Mouse (Mus musculus): Measurements from ENCODE around the gene Hspb8. TPM values are rescaled to one million over a fixed set of nuclear protein-coding genes. Genes with fewer than 3 reads are reported as not detected.

Gene Hspb8
- polyA plus RNA-seq, 1 experiment from 2014 or later = 8.9 TPM

DNA sequence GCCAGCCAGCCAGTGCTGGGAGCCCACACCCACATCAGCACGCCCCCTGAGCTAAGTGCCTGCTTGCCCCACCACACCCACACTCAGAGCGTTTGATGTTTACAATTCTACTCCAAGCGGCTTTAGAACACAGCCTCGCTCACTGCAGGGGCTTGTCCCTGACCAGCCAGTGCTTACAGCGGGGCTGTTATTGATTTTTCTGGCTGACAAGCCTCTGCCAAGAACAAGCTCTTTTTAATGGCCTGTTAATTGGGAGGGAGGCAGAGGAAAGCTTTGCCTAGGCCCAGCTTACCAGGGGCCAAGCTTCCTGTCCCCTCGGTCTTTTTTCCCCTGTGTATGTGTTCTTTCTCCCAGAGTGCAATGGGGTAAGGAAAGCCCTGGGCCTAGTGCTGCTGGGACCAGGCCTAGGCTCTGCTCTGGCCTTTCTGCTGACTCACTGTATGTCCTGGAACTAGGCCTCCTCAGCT lies 1.9 kb downstream of the Hspb8 start:
- peak overlapping the region; percentile 47; the same call in 1 of the 2 replicates for H3K9ac ChIP-seq (ENCODE audit: low read depth, low read length)
- 0 out of 2 replicates have a peak overlapping the region, but pooled peaks have one; percentile 6 for H3K4me2 ChIP-seq (ENCODE audit: low read length)

DNA sequence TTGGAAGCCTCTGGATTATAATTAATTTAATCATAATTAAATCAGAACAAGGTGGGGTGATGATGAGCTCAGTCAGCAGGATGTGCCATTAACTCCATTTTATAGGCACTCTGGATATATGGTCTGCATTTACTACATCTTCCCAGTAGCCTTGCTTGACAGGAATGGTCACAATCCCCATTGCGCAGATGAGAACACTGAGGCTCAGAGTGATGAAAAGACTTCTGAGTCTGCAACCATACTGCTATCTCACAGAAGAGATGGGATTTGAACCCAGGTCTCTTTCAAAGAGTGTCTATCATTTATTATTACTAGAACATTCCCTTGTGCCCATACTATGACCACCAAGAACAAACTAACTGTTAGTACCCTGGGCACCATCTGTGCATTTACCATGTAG lies 2.5 kb downstream of the Hspb8 start:
- H3K27me3 ChIP-seq (replicated peaks; ENCODE audit: control insufficient read depth, insufficient read depth, low read length) = no peaks in the 10 kb centered on the region
- 96% methylated on average over 1 of the region's 1 CpGs for WGBS

More for the DNA sequence above, 1.9 kb downstream of the Hspb8 start:
- whole genome bisulfite sequencing = 8% methylated on average over 6 of the region's 6 CpGs
- Histone ChIP-seq H3K4me3 (ENCODE audit: low read length) (no peak overlapping the region), H3K27ac (ENCODE audit: low read depth, low read length) (peak overlapping the region; percentile 63), H3K36me3 (ENCODE audit: control insufficient read depth, insufficient read depth, low read length) (no peaks in the 10 kb centered on the region), H3K9me3 (ENCODE audit: control insufficient read depth, low read length) (no peaks in the 10 kb centered on the region), H3K4me1 (ENCODE audit: control insufficient read depth, insufficient read depth, low read depth, low read length) (peaks cover 17% of the 10 kb centered on the region), H3K27me3 (replicated peaks; ENCODE audit: control insufficient read depth, insufficient read depth, low read length) (no peaks in the 10 kb centered on the region)
- ATAC-seq = peak; percentile 69

DNA sequence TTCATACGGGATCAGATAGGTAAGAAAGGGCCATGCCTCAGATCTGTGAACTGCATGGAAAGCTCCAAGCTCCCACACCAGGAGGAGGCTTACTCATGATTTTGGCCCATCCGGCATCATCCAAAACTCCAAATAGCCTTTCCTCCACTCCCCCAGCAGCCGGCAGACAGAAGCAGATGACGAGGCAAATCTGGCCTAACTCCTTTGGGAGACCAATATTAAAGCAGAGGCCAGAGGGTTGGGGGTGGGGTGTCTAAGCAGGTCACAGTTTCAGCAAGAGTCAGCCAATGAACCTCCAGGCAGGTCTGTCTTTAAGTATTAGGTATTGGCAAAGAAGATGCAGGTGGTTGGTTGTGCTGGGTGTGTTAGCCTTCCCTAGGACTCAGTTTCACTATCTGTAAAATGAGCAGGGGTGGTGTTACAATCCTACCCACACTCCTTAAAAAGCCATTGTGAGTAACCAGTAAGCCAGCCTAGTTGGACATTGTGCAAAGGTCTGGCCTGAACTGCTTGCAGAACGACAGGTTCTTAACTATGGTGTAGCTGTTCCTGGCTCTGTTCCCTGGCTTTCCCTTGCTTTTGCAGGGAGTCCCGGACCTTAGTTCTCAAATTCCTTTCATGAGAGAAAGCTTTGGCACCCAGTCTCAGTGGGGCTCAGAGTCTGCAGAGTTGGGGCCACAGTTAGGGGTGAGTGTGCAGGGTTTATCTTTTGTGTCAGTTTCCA lies 3.2 kb downstream of the Hspb8 start:
- Histone ChIP-seq H3K4me2 (ENCODE audit: low read length) (no peak overlapping the region), H3K9me3 (ENCODE audit: control insufficient read depth, low read length) (no peaks in the 10 kb centered on the region), H3K27ac (ENCODE audit: low read depth, low read length) (no peak overlapping the region), H3K27me3 (replicated peaks; ENCODE audit: control insufficient read depth, insufficient read depth, low read length) (no peaks in the 10 kb centered on the region), H3K36me3 (ENCODE audit: control insufficient read depth, insufficient read depth, low read length) (no peaks in the 10 kb centered on the region), H3K4me1 (ENCODE audit: control insufficient read depth, insufficient read depth, low read depth, low read length) (peaks cover 17% of the 10 kb centered on the region), H3K4me3 (ENCODE audit: low read length) (no peak overlapping the region), H3K9ac (ENCODE audit: low read depth, low read length) (no peak overlapping the region; the same call in 1 of the 2 replicates)
- 62% methylated on average over 6 of the region's 6 CpGs for WGBS
- ATAC-seq = no peak

More for the DNA sequence above, 2.5 kb downstream of the Hspb8 start:
- peaks cover 17% of the 10 kb centered on the region for H3K4me1 ChIP-seq (ENCODE audit: control insufficient read depth, insufficient read depth, low read depth, low read length)
- H3K4me3 ChIP-seq (ENCODE audit: low read length) = no peak overlapping the region
- 0 out of 2 replicates have a peak overlapping the region, but pooled peaks have one; percentile 6 for H3K4me2 ChIP-seq (ENCODE audit: low read length)
- no peaks in the 10 kb centered on the region for H3K36me3 ChIP-seq (ENCODE audit: control insufficient read depth, insufficient read depth, low read length)
- H3K9ac ChIP-seq (ENCODE audit: low read depth, low read length) = no peak overlapping the region
- H3K27ac ChIP-seq (ENCODE audit: low read depth, low read length) = no peak overlapping the region
- H3K9me3 ChIP-seq (ENCODE audit: control insufficient read depth, low read length) = no peaks in the 10 kb centered on the region
- ATAC-seq = no peak

DNA sequence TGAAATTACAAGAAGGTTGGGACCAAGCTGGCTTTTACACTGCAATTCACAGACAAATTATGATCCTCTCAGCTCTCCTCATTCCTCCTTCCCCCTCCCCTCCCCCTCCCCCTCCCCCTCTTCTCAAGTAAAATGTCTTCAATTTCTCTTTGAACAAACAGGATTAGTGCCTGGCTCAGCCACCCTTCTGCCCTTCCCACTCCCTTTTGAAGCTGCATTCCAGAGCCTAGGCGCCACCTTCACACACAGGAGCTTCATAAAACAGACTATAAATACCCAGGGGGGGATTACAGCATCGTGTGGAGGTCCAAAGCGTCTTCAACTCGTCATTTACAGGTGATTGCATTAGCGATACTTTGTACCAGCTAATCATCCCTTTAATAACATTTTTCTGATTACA lies 6.5 kb downstream of the Hspb8 start:
- Histone ChIP-seq H3K27ac (ENCODE audit: low read depth, low read length) (no peak overlapping the region), H3K4me3 (ENCODE audit: low read length) (no peak overlapping the region), H3K9me3 (ENCODE audit: control insufficient read depth, low read length) (no peaks in the 10 kb centered on the region), H3K9ac (ENCODE audit: low read depth, low read length) (no peak overlapping the region; the same call in 1 of the 2 replicates), H3K4me2 (ENCODE audit: low read length) (no peak overlapping the region), H3K36me3 (ENCODE audit: control insufficient read depth, insufficient read depth, low read length) (no peaks in the 10 kb centered on the region), H3K4me1 (ENCODE audit: control insufficient read depth, insufficient read depth, low read depth, low read length) (peaks cover 9% of the 10 kb centered on the region), H3K27me3 (replicated peaks; ENCODE audit: control insufficient read depth, insufficient read depth, low read length) (no peaks in the 10 kb centered on the region)
- no peak for ATAC-seq
- WGBS = 29% methylated on average over 5 of the region's 5 CpGs

DNA sequence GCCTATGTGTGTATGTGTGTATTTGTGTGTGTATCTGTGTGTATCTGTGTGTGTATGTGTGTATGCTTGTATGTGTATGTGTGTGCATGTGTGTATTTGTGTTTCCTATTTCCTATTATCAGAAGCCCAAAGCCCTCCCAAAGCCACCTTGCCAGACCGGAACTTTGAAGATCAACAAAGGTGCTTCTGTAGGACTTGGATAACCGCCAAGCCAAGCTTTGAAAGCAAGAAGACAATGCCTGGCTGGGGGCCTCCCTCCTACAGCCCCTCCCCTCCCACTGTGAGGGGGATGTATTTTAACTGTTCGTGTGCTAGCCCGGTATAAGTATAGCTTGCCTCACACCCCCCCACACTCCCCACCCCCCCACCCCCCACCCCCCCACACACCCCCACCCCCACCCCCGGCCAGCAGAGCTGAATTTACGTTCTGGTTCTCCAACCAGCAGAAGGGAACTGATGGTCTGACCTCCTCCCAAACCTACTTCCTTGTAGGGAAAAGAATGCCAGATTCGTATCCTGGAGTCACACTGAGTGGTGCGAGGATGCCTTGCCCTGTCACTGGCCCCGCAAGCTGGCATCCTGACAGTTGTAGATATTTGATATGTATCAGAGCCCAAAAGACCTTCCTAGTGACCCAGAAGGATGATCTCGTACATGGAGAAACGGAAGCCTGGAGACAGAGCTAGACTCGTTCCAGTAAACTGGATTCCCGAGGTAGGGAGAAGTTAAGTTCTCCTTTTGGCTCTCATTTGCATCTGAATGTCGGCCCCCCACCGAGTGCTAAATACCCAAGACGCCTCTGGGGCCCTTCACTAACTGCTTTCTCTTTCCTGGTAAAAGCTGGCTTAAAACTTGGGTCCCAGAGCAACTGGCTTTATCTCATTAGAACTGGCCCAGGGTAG lies 12.7 kb downstream of the Hspb8 start:
- Histone ChIP-seq H3K4me1 (ENCODE audit: control insufficient read depth, insufficient read depth, low read depth, low read length) (peaks cover 13% of the 10 kb centered on the region), H3K9me3 (ENCODE audit: control insufficient read depth, low read length) (no peaks in the 10 kb centered on the region), H3K36me3 (ENCODE audit: control insufficient read depth, insufficient read depth, low read length) (no peaks in the 10 kb centered on the region), H3K27me3 (replicated peaks; ENCODE audit: control insufficient read depth, insufficient read depth, low read length) (no peaks in the 10 kb centered on the region), H3K4me3 (ENCODE audit: low read length) (no peak overlapping the region), H3K27ac (ENCODE audit: low read depth, low read length) (no peak overlapping the region), H3K9ac (ENCODE audit: low read depth, low read length) (no peak overlapping the region), H3K4me2 (ENCODE audit: low read length) (peak overlapping the region; percentile 16; the same call in 1 of the 2 replicates)
- WGBS = 4% methylated on average over 15 of the region's 16 CpGs
- ATAC-seq = no peak

DNA sequence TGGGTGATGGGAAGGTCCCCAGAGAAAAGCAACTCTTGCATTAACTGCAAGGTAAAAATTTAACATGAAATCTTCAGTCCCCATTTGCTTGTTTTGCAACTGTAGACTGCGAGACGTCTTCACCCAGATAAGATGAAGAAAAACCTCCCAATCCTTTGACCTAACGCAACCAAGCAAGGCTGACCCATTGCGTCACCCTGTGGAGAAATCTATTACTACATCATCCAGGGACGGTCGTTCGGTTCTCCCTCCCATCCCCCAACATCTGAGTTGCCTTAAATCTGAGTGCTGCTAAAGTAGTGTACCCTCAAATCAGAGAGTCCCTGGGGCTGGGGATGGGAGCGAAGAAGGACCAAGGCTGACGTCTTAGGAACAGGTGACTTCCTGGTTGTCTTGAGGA lies 13.7 kb downstream of the Hspb8 start:
- H3K4me2 ChIP-seq (ENCODE audit: low read length) = no peak overlapping the region
- H3K27ac ChIP-seq (ENCODE audit: low read depth, low read length) = no peak overlapping the region
- ATAC-seq = no peak
- H3K4me3 ChIP-seq (ENCODE audit: low read length) = no peak overlapping the region
- H3K9me3 ChIP-seq (ENCODE audit: control insufficient read depth, low read length) = no peaks in the 10 kb centered on the region
- 66% methylated on average over 9 of the region's 9 CpGs for WGBS
- no peaks in the 10 kb centered on the region for H3K27me3 ChIP-seq (replicated peaks; ENCODE audit: control insufficient read depth, insufficient read depth, low read length)
- no peak overlapping the region for H3K9ac ChIP-seq (ENCODE audit: low read depth, low read length)
- H3K36me3 ChIP-seq (ENCODE audit: control insufficient read depth, insufficient read depth, low read length) = no peaks in the 10 kb centered on the region
- H3K4me1 ChIP-seq (ENCODE audit: control insufficient read depth, insufficient read depth, low read depth, low read length) = peaks cover 13% of the 10 kb centered on the region

DNA sequence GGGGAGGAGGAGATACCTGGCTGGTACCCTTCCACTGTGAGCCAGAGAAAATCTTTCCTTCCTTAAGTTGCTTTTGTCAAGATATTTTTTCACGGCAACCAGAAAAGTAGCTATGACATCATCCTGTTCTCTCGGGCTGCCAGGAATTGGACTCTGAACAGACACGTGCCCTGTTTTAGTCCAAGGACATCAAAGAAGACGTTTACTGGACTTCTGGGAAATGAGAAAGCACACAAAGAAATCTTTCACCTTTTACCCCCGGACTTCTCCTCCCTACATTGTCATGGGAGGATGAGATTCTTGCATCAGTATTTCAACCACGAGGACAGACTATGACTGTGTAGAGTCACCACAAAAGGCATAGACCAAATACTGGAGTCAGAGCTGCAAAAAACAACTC lies 14.7 kb downstream of the Hspb8 start:
- Histone ChIP-seq H3K36me3 (ENCODE audit: control insufficient read depth, insufficient read depth, low read length) (no peaks in the 10 kb centered on the region), H3K9me3 (ENCODE audit: control insufficient read depth, low read length) (no peaks in the 10 kb centered on the region), H3K4me3 (ENCODE audit: low read length) (no peak overlapping the region), H3K4me2 (ENCODE audit: low read length) (no peak overlapping the region), H3K27ac (ENCODE audit: low read depth, low read length) (no peak overlapping the region), H3K9ac (ENCODE audit: low read depth, low read length) (no peak overlapping the region), H3K4me1 (ENCODE audit: control insufficient read depth, insufficient read depth, low read depth, low read length) (peaks cover 13% of the 10 kb centered on the region), H3K27me3 (replicated peaks; ENCODE audit: control insufficient read depth, insufficient read depth, low read length) (no peaks in the 10 kb centered on the region)
- 26% methylated on average over 6 of the region's 6 CpGs for WGBS
- no peak for ATAC-seq

DNA sequence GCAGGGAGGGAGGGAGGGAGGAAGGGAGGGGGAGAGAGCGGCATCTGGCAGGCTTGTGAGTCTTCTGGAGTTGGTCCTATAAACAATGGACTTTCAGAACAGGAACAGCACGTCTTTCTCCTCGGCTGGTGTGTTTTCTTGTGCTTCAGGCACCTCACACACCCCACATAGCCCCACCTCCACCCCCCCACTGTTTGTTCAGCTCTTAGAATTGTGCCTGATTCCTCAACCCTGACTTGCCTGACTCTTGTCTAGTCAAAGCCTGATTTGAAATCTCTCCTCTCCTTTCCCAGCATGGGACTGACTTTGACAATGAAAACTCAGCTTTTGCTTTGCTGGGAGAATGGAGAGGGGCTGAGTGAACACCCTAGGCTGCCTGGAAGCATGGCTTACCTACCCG lies 15.3 kb downstream of the Hspb8 start:
- Histone ChIP-seq H3K9ac (ENCODE audit: low read depth, low read length) (no peak overlapping the region), H3K4me2 (ENCODE audit: low read length) (no peak overlapping the region), H3K27me3 (replicated peaks; ENCODE audit: control insufficient read depth, insufficient read depth, low read length) (no peaks in the 10 kb centered on the region), H3K27ac (ENCODE audit: low read depth, low read length) (0 out of 2 replicates have a peak overlapping the region, but pooled peaks have one; percentile 12), H3K4me3 (ENCODE audit: low read length) (no peak overlapping the region), H3K4me1 (ENCODE audit: control insufficient read depth, insufficient read depth, low read depth, low read length) (peaks cover 13% of the 10 kb centered on the region), H3K36me3 (ENCODE audit: control insufficient read depth, insufficient read depth, low read length) (no peaks in the 10 kb centered on the region), H3K9me3 (ENCODE audit: control insufficient read depth, low read length) (no peaks in the 10 kb centered on the region)
- WGBS = 20% methylated on average over 4 of the region's 4 CpGs
- ATAC-seq = no peak

DNA sequence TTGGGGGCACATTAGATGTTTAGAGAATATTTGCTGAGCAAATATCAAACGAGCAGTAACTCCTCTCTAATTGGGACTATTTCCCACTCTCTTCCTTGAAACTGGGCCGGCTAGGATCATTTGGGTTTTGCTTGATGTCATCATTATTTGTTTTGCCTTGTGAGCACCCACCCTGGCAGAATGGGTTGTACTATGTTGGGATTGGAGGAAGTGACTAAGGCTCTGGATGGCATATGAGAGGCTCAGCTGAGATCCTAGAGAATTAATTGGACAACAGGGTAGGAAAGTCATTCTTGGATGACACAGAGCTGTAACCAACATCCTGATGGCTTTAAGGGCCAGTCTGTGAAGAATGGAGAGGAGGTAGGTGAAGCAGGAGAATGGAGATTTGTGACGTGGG lies 16.2 kb downstream of the Hspb8 start:
- Histone ChIP-seq H3K27me3 (replicated peaks; ENCODE audit: control insufficient read depth, insufficient read depth, low read length) (no peaks in the 10 kb centered on the region), H3K4me2 (ENCODE audit: low read length) (no peak overlapping the region), H3K9ac (ENCODE audit: low read depth, low read length) (no peak overlapping the region), H3K36me3 (ENCODE audit: control insufficient read depth, insufficient read depth, low read length) (no peaks in the 10 kb centered on the region), H3K4me3 (ENCODE audit: low read length) (no peak overlapping the region), H3K4me1 (ENCODE audit: control insufficient read depth, insufficient read depth, low read depth, low read length) (peaks cover 13% of the 10 kb centered on the region), H3K9me3 (ENCODE audit: control insufficient read depth, low read length) (no peaks in the 10 kb centered on the region), H3K27ac (ENCODE audit: low read depth, low read length) (no peak overlapping the region)
- 83% methylated on average over 3 of the region's 3 CpGs for WGBS
- ATAC-seq = no peak

All from hindbrain, embryonic 16.5 days (tissue).